Mouse (Mus musculus) embryonic facial prominence, embryonic 12.5 days (tissue): ENCODE results near the gene Rbms3. TPM values are rescaled to one million over a fixed set of nuclear protein-coding genes. Genes with fewer than 3 reads are reported as not detected.

Experiments
- ATAC-seq: fragments of 200-750 bp; cut with Nextera tagmentation; 2 replicates; pipeline ENCODE4 v1.8.0; 2017; ENCODE audit not compliant: insufficient number of reproducible peaks, insufficient read depth, low FRiP score, low TSS enrichment
- H3K27ac ChIP-seq: fragments of 300-500 bp; sonication (generic); 2 replicates; pipeline ENCODE4 v1.5.1; 2016; ENCODE audit warnings: mild to moderate bottlenecking
- H3K27me3 ChIP-seq: fragments of 300-500 bp; sonication (generic); 2 replicates; pipeline ENCODE4 v1.6.1; 2016; ENCODE audit warnings: mild to moderate bottlenecking, moderate library complexity
- H3K36me3 ChIP-seq: fragments of 300-500 bp; sonication (generic); 2 replicates; pipeline ENCODE4 v1.6.1; 2016; ENCODE audit warnings: mild to moderate bottlenecking
- H3K4me1 ChIP-seq: fragments of 300-500 bp; sonication (generic); 2 replicates; pipeline ENCODE4 v1.6.1; 2016
- H3K4me2 ChIP-seq: fragments of 300-500 bp; sonication (generic); replicated peaks from 2 replicates; pipeline ENCODE4 v1.6.1; 2016; ENCODE audit warnings: mild to moderate bottlenecking, moderate library complexity
- H3K4me3 ChIP-seq: fragments of 300-500 bp; sonication (generic); 2 replicates; pipeline ENCODE4 v1.5.1; 2016; ENCODE audit warnings: mild to moderate bottlenecking
- H3K9ac ChIP-seq: fragments of 300-500 bp; sonication (generic); 2 replicates; pipeline ENCODE4 v1.6.1; 2016; ENCODE audit warnings: mild to moderate bottlenecking, moderate library complexity
- H3K9me3 ChIP-seq: fragments of 300-500 bp; sonication (generic); 2 replicates; pipeline ENCODE4 v1.6.1; 2016; ENCODE audit warnings: mild to moderate bottlenecking, moderate library complexity
- WGBS: fragments of 180-500 bp; shearing (Covaris S2); methylation state at CpG from one replicate; pipeline ENCODE4 v1.1.7; 2016; 5-methylcytosine and 5-hydroxymethylcytosine counted together
- polyA plus RNA-seq: library from polyadenylated mRNA; unstranded; fragments of >200 nt; fragmentation: Nextera tagmentation; extraction: Ambion mirVana; gene quantifications from 2 replicates; pipeline ENCODE4 v1.2.1, GENCODE M21; 2016

Rbms3 gene
- polyA plus RNA-seq, 1 experiment from 2014 or later = 94.1 TPM

GRCm38 (mm10) chr9:117022086-117022485, 607.6 kb downstream of the Rbms3 start:
- WGBS = 80% methylated on average over 6 of the region's 6 CpGs
- ATAC-seq = no peak
- H3K4me1 ChIP-seq = peaks cover 17% of the 10 kb centered on the region
- H3K4me2 ChIP-seq = no peak overlapping the region
- H3K36me3 ChIP-seq = no peaks in the 10 kb centered on the region
- H3K9ac ChIP-seq = no peak overlapping the region
- H3K27me3 ChIP-seq = no peaks in the 10 kb centered on the region
- no peaks in the 10 kb centered on the region for H3K9me3 ChIP-seq
- H3K27ac ChIP-seq = no peak overlapping the region
- no peak overlapping the region for H3K4me3 ChIP-seq

- WGBS = 56% methylated on average over 3 of the region's 3 CpGs
- H3K27ac ChIP-seq = no peak overlapping the region
- peaks cover 17% of the 10 kb centered on the region for H3K4me1 ChIP-seq
- H3K4me2 ChIP-seq = no peak overlapping the region
- H3K9ac ChIP-seq = no peak overlapping the region
- no peak overlapping the region for H3K4me3 ChIP-seq
- H3K9me3 ChIP-seq = no peaks in the 10 kb centered on the region
- H3K27me3 ChIP-seq = no peaks in the 10 kb centered on the region
- 0 out of 2 replicates have a peak, but pooled peaks have one; percentile 60 for ATAC-seq
- H3K36me3 ChIP-seq = no peaks in the 10 kb centered on the region
Measured at GRCm38 (mm10) chr9:117021506-117021905, 608.2 kb downstream of the Rbms3 start.

DNA sequence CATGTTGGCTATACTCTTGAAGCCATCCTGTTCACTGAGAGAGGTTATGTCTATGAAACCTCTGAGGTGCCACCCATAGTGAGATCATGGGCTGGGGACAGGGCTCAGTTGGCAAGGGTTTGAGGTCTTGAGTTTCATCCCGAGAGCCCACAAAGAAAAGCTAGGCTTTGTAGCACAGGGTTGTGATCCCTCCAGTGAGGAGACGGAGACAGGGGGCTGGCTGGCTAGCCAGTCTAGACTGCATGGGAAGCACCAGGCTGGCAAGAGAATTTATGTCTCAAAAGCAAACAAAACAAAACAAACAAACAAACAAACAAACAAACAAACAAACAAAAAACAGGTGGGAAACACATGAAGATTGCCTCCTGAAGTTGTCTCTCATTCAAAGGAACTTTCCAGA, 609.5 kb downstream of the Rbms3 start:
- no peak for ATAC-seq
- no peak overlapping the region for H3K27ac ChIP-seq
- H3K9me3 ChIP-seq = no peaks in the 10 kb centered on the region
- H3K9ac ChIP-seq = no peak overlapping the region
- H3K4me1 ChIP-seq = peaks cover 17% of the 10 kb centered on the region
- 88% methylated on average over 2 of the region's 2 CpGs for WGBS
- H3K4me2 ChIP-seq = no peak overlapping the region
- no peaks in the 10 kb centered on the region for H3K36me3 ChIP-seq
- H3K4me3 ChIP-seq = no peak overlapping the region
- no peaks in the 10 kb centered on the region for H3K27me3 ChIP-seq

DNA sequence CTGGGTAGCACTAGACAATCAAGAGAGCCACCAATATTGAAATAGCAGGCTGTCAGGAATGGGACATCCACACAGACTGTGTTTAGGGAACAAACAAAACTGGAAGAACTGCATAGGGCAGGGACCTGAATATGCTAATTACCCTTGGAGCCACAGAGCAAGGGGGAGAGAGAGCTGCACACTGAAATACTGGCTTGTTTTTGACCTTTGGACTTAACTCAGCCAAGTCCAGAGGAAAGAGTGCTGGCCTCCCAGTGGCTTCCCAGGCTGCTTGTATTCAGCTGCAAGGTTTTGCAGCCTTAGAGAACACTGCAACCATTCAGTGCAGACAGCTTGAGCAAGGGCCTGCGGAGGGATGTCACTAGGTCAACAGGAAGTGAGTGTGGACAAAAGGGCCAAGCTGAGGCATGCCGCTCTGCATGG, 611.0 kb downstream of the Rbms3 start:
- no peak for ATAC-seq
- H3K4me2 ChIP-seq = no peak overlapping the region
- H3K4me3 ChIP-seq = no peak overlapping the region
- 19% methylated on average over 2 of the region's 2 CpGs for WGBS
- H3K36me3 ChIP-seq = no peaks in the 10 kb centered on the region
- H3K27ac ChIP-seq = peak overlapping the region; percentile 31; the same call in 1 of the 2 replicates
- peaks cover 17% of the 10 kb centered on the region for H3K4me1 ChIP-seq
- H3K9ac ChIP-seq = no peak overlapping the region
- no peaks in the 10 kb centered on the region for H3K9me3 ChIP-seq
- no peaks in the 10 kb centered on the region for H3K27me3 ChIP-seq

GRCm38 (mm10) chr9:117018301-117018700, 611.4 kb downstream of the Rbms3 start:
- H3K9me3 ChIP-seq = no peaks in the 10 kb centered on the region
- H3K27me3 ChIP-seq = no peaks in the 10 kb centered on the region
- peaks cover 17% of the 10 kb centered on the region for H3K4me1 ChIP-seq
- H3K9ac ChIP-seq = no peak overlapping the region
- no peak overlapping the region for H3K4me3 ChIP-seq
- no peaks in the 10 kb centered on the region for H3K36me3 ChIP-seq
- WGBS = 37% methylated on average over 12 of the region's 12 CpGs
- H3K4me2 ChIP-seq = no peak overlapping the region
- peak overlapping the region; percentile 31; the same call in 1 of the 2 replicates for H3K27ac ChIP-seq
- no peak for ATAC-seq

DNA sequence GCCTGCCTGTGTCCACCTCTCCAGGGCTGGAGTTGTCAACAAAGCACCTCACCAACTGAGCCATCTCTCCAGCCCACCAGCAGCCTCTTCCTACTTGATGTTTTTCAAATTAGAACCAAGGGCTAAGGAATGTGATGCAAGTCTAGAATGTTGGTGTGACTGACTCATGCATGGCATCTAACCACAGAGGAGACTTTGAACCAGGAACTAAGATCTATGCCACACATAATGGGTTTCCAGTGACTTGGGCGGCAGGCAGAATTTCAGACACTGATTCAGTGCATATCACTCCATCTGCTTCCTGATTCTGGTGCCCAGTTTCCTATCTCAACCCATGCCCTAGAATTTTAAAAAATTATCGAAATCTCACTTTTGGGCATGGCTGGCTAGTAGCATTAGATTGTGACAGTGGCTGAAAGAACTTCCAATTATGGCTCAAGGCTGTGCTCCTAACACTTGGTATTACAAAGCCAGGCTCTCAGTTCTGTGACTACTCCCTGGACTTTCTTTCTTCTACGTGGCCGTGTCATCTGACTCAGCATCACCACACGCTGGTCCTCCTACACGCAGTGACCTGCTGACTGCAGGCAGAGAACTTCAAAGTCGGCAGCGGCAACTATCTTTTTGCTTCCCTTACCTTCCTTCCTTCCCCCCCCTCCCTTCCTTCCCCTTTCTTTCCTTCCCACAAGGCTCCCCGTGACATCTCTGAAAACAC, 613.0 kb downstream of the Rbms3 start:
- ATAC-seq = no peak

DNA sequence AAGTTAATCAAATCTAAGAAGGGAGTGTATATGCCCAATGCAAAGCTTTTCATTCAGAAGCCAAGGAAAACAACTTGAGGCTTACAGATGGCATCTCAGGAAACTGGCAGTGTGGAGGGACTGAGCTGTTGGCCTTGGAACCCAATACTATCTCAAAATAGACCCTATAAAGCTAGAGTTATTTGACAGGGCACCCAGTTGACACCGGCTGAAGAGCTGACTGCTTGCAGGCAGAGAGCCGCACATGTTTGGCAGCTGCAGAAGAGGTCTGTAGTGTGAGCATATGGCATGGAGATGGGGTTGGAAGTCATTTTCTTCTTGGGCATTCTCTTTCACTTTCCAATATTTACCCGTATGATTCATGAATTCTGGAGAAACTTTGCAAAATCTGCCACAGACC, 616.3 kb downstream of the Rbms3 start:
- Histone ChIP-seq H3K9ac (no peak overlapping the region), H3K9me3 (no peaks in the 10 kb centered on the region), H3K4me3 (no peak overlapping the region), H3K4me1 (peaks cover 3% of the 10 kb centered on the region), H3K27ac (no peak overlapping the region), H3K4me2 (no peak overlapping the region), H3K36me3 (no peaks in the 10 kb centered on the region), H3K27me3 (no peaks in the 10 kb centered on the region)
- WGBS = 72% methylated on average over 3 of the region's 3 CpGs
- ATAC-seq = no peak

More for the DNA sequence above, 613.0 kb downstream of the Rbms3 start:
- Histone ChIP-seq H3K4me1 (peaks cover 15% of the 10 kb centered on the region), H3K36me3 (no peaks in the 10 kb centered on the region), H3K9ac (no peak overlapping the region), H3K9me3 (no peaks in the 10 kb centered on the region), H3K27me3 (no peaks in the 10 kb centered on the region), H3K27ac (no peak overlapping the region), H3K4me2 (no peak overlapping the region), H3K4me3 (no peak overlapping the region)
- 87% methylated on average over 9 of the region's 9 CpGs for WGBS

DNA sequence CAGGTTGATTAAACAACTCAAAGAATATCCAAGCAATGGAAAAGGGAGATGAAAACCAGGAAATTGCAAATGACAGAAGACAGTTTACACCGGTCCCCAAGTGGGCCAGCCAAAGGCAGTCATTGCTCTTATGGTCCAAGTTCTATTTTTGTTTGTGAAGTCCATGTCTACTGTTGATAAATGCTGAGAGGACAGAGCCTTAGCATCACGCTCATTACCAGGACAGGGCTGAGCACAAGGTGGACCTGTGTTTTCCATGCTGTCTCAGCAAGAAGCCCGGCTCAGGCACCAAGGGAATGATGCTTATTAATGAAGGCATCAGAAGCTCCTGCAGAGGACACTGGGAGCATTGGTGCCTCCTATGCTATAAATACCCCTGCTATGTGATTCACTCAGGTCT, 618.9 kb downstream of the Rbms3 start:
- Histone ChIP-seq H3K4me2 (no peak overlapping the region), H3K4me3 (no peak overlapping the region), H3K4me1 (no peaks in the 10 kb centered on the region), H3K9me3 (no peaks in the 10 kb centered on the region), H3K36me3 (no peaks in the 10 kb centered on the region), H3K27ac (no peak overlapping the region), H3K27me3 (no peaks in the 10 kb centered on the region), H3K9ac (no peak overlapping the region)
- no peak for ATAC-seq
- 86% methylated on average over 3 of the region's 3 CpGs for WGBS

DNA sequence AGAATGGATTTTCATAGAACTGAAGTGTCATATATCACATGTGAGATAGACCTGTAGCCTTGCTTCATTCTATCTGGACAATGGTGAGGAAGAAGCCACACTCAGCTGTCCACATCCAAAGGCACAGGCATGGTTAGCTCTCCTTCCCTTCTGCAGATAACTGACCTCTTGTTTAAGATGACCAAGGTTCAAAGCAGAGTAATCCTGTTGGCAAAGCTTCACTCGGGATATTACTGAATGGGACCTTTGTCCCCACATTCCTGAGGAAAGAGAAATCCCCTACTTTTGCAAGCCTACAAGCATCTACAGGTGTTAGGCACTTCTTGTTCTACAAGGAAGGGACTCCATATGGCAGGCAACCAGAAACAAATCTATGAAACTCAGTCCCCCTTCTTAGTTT, 621.5 kb downstream of the Rbms3 start:
- H3K4me1 ChIP-seq = no peaks in the 10 kb centered on the region
- 37% methylated on average over 1 of the region's 1 CpGs for WGBS
- H3K36me3 ChIP-seq = no peaks in the 10 kb centered on the region
- H3K9me3 ChIP-seq = no peaks in the 10 kb centered on the region
- no peak overlapping the region for H3K4me3 ChIP-seq
- no peak for ATAC-seq
- no peak overlapping the region for H3K9ac ChIP-seq
- H3K4me2 ChIP-seq = no peak overlapping the region
- no peaks in the 10 kb centered on the region for H3K27me3 ChIP-seq
- no peak overlapping the region for H3K27ac ChIP-seq

GRCm38 (mm10) chr9:117002083-117002482, 627.6 kb downstream of the Rbms3 start:
- WGBS = 82% methylated on average over 2 of the region's 2 CpGs
- H3K4me3 ChIP-seq = no peak overlapping the region
- H3K4me1 ChIP-seq = no peaks in the 10 kb centered on the region
- H3K9me3 ChIP-seq = no peaks in the 10 kb centered on the region
- no peaks in the 10 kb centered on the region for H3K27me3 ChIP-seq
- no peak for ATAC-seq
- H3K27ac ChIP-seq = no peak overlapping the region
- no peak overlapping the region for H3K9ac ChIP-seq
- no peaks in the 10 kb centered on the region for H3K36me3 ChIP-seq
- H3K4me2 ChIP-seq = no peak overlapping the region

GRCm38 (mm10) chr9:116999186-116999585, 630.5 kb downstream of the Rbms3 start:
- Histone ChIP-seq H3K9me3 (no peaks in the 10 kb centered on the region), H3K4me2 (no peak overlapping the region), H3K27ac (peak overlapping the region; percentile 63; the same call in 1 of the 2 replicates), H3K4me3 (no peak overlapping the region), H3K36me3 (no peaks in the 10 kb centered on the region), H3K27me3 (no peaks in the 10 kb centered on the region), H3K9ac (no peak overlapping the region), H3K4me1 (no peaks in the 10 kb centered on the region)
- WGBS = 32% methylated on average over 6 of the region's 6 CpGs
- ATAC-seq = no peak

GRCm38 (mm10) chr9:116990321-116990720, 639.4 kb downstream of the Rbms3 start:
- H3K36me3 ChIP-seq = no peaks in the 10 kb centered on the region
- no peaks in the 10 kb centered on the region for H3K9me3 ChIP-seq
- no peak overlapping the region for H3K4me2 ChIP-seq
- no peaks in the 10 kb centered on the region for H3K27me3 ChIP-seq
- H3K4me1 ChIP-seq = no peaks in the 10 kb centered on the region
- WGBS = 83% methylated on average over 6 of the region's 6 CpGs
- no peak overlapping the region for H3K9ac ChIP-seq
- ATAC-seq = no peak
- no peak overlapping the region for H3K4me3 ChIP-seq
- no peak overlapping the region for H3K27ac ChIP-seq
